ENCODE assay signal across 8 mouse cellular contexts in genomic region chr4:44232771-44233712, GRCm38 (mm10). TPM values are rescaled to one million over a fixed set of nuclear protein-coding genes. Genes with fewer than 3 reads are reported as not detected.
DNase-seq lines count a peak whose midpoint lies in the region; ATAC-seq and TF ChIP-seq lines count a peak whose summit lies in the region.

No protein-coding gene starts in this region.

- ATAC-seq in granulocyte monocyte progenitor cell, adult 5-6 weeks (replicated peaks; ENCODE audit: poor library complexity, severe bottlenecking) = peak; percentile 17; the same call in 1 of the 2 replicates
- ATAC-seq in intestine, embryonic 15.5 days = peak; percentile 47
- peak; percentile 47 for ATAC-seq in limb, embryonic 14.5 days (ENCODE audit: low FRiP score, low read depth)
- ATAC-seq in midbrain, embryonic 15.5 days (replicated peaks) = peak; percentile 61

- no peak for TF ChIP-seq POLR2A in limb, embryonic 14.5 days (IDR thresholded peaks at IDR 0.05; ENCODE audit: borderline replicate concordance, extremely low read depth, insufficient read depth, insufficient read length)

- H3K36me3 ChIP-seq in intestine, embryonic 15.5 days = no peaks in the 10 kb centered on the region
- H3K36me3 ChIP-seq in limb, embryonic 14.5 days (ENCODE audit: control insufficient read depth, insufficient read depth, low read length) = no peaks in the 10 kb centered on the region
- H3K36me3 ChIP-seq in midbrain, embryonic 15.5 days (replicated peaks) = no peaks in the 10 kb centered on the region

- peaks cover 18% of the 10 kb centered on the region for H3K4me1 ChIP-seq in intestine, embryonic 15.5 days (replicated peaks)
- peaks cover 17% of the 10 kb centered on the region for H3K4me1 ChIP-seq in limb, embryonic 14.5 days (ENCODE audit: control insufficient read depth, insufficient read depth, low read length)
- H3K4me1 ChIP-seq in midbrain, embryonic 15.5 days = peaks cover 36% of the 10 kb centered on the region

- no peaks in the 10 kb centered on the region for H3K9me3 ChIP-seq in intestine, embryonic 15.5 days
- H3K9me3 ChIP-seq in limb, embryonic 14.5 days (ENCODE audit: control insufficient read depth, low read length) = no peaks in the 10 kb centered on the region
- H3K9me3 ChIP-seq in midbrain, embryonic 15.5 days = no peaks in the 10 kb centered on the region

- no peaks in the 10 kb centered on the region for H3K27me3 ChIP-seq in intestine, embryonic 15.5 days (replicated peaks)
- no peaks in the 10 kb centered on the region for H3K27me3 ChIP-seq in limb, embryonic 14.5 days (ENCODE audit: control insufficient read depth, insufficient read depth, low read length)
- H3K27me3 ChIP-seq in midbrain, embryonic 15.5 days (replicated peaks) = no peaks in the 10 kb centered on the region

- H3K4me2 ChIP-seq in intestine, embryonic 15.5 days (replicated peaks) = peak overlapping the region; percentile 93
- peak overlapping the region; percentile 90 for H3K4me2 ChIP-seq in limb, embryonic 14.5 days (replicated peaks; ENCODE audit: low read depth, low read length, severe bottlenecking)
- peak overlapping the region; percentile 80 for H3K4me2 ChIP-seq in midbrain, embryonic 15.5 days

- peak overlapping the region; percentile 71 for H3K9ac ChIP-seq in intestine, embryonic 15.5 days
- H3K9ac ChIP-seq in limb, embryonic 14.5 days (ENCODE audit: low read depth, low read length, severe bottlenecking) = peak overlapping the region; percentile 82
- peak overlapping the region; percentile 84 for H3K9ac ChIP-seq in midbrain, embryonic 15.5 days

- H3K4me3 ChIP-seq in intestine, embryonic 15.5 days (replicated peaks) = peak overlapping the region; percentile 79
- H3K4me3 ChIP-seq in limb, embryonic 14.5 days (replicated peaks; ENCODE audit: low read length) = peak overlapping the region; percentile 78
- H3K4me3 ChIP-seq in midbrain, embryonic 15.5 days = peak overlapping the region; percentile 53

- H3K27ac ChIP-seq in intestine, embryonic 15.5 days = peak overlapping the region; percentile 88
- H3K27ac ChIP-seq in limb, embryonic 14.5 days (replicated peaks; ENCODE audit: low read depth, low read length) = peak overlapping the region; percentile 92
- H3K27ac ChIP-seq in midbrain, embryonic 15.5 days = peak overlapping the region; percentile 85

- peak; percentile 38 for DNase-seq in layer of hippocampus, adult 11-12 months (ENCODE audit: low spot score)
- DNase-seq in layer of hippocampus, adult 9-10 months (ENCODE audit: low spot score) = no peak
- peak; percentile 79 for DNase-seq in embryo, embryonic 10.5 days (ENCODE audit: low spot score)
- DNase-seq in limb, embryonic 14.5 days (ENCODE audit: low spot score) = peak; percentile 69
- peak; percentile 15 to 38 for DNase-seq in spleen, postnatal 36 days (ENCODE audit: low spot score in 2 of 2)

- under 1% methylated on average over 42 of the region's 68 CpGs for WGBS in intestine, embryonic 15.5 days
- 1% methylated on average over 25 of the region's 68 CpGs for WGBS in limb, embryonic 14.5 days
- under 1% methylated on average over 39 of the region's 68 CpGs for WGBS in midbrain, embryonic 15.5 days

RNA-seq across cellular contexts. Expression of gene Rnf38, which starts 0.5 kb away (rescaled TPM):
- total RNA-seq in granulocyte monocyte progenitor cell, adult 5-6 weeks (2014; fragmentation: Nextera tagmentation) = 98.2 and 118 TPM in 2 replicates
- total RNA-seq in granulocyte monocyte progenitor cell, adult 5-6 weeks (2017) = 38.6 and 50.6 TPM in 2 replicates
- polyA plus RNA-seq in intestine, embryonic 15.5 days (2015; fragmentation: Nextera tagmentation; extraction: Ambion mirVana) = 12.6 and 14.6 TPM in 2 replicates
- polyA plus RNA-seq in limb, embryonic 14.5 days (2012; rRNA removed) = 107 and 164 TPM in 2 replicates
- polyA plus RNA-seq in limb, embryonic 14.5 days (2014; fragmentation: Nextera tagmentation; extraction: Ambion mirVana) = 26.8 and 29.3 TPM in 2 replicates
- polyA plus RNA-seq in midbrain, embryonic 15.5 days (2015; fragmentation: Nextera tagmentation; extraction: Ambion mirVana) = 38.9 and 40.6 TPM in 2 replicates
